Mouse (Mus musculus): ENCODE data around the gene Zc3h15.

GRCm38 (mm10) chr2:83699324-83699723 lies 55.1 kb downstream of the Zc3h15 start:
- TF ChIP-seq CTCF (IDR thresholded peaks at IDR 0.05; ENCODE audit: insufficient read depth, low read depth, low read length), result no peak
- no peak for TF ChIP-seq POLR2A (IDR thresholded peaks at IDR 0.05; ENCODE audit: insufficient read depth, low read depth, low read length)
